Mouse (Mus musculus) G1E-ER4 (cell line): Measurements from ENCODE around the gene Gan. TPM values are rescaled to one million over a fixed set of nuclear protein-coding genes. Genes with fewer than 3 reads are reported as not detected.

Experiments used
- GATA1 ChIP-seq: IDR thresholded peaks from one replicate; pipeline ENCODE4 v1.8.0; 2012; ENCODE audit warnings: low read length, inconsistent platforms
- polyA plus RNA-seq: library from polyadenylated mRNA; stranded (reverse); fragments of >175 nt; gene quantifications from 2 replicates; pipeline ENCODE4 v1.2.3, GENCODE M21; 2012

Gene Gan
- polyA plus RNA-seq, 1 experiment: 1.2 TPM

- no peak for TF ChIP-seq GATA1
Measured at GRCm38 (mm10) chr8:117212100-117212499, 54.2 kb downstream of the Gan start.

- TF ChIP-seq GATA1: no peak
Measured at GRCm38 (mm10) chr8:117217724-117218123, 59.8 kb downstream of the Gan start.

GRCm38 (mm10) chr8:117222396-117222795 lies 64.5 kb downstream of the Gan start:
- TF ChIP-seq GATA1: no peak

GRCm38 (mm10) chr8:117224630-117225029 lies 66.7 kb downstream of the Gan start:
- no peak for TF ChIP-seq GATA1

GRCm38 (mm10) chr8:117226306-117226705 lies 68.4 kb downstream of the Gan start:
- TF ChIP-seq GATA1: no peak

GRCm38 (mm10) chr8:117227339-117227738 lies 69.4 kb downstream of the Gan start:
- no peak for TF ChIP-seq GATA1

GRCm38 (mm10) chr8:117233199-117233598 lies 75.3 kb downstream of the Gan start:
- TF ChIP-seq GATA1: no peak

GRCm38 (mm10) chr8:117236531-117236930 lies 78.6 kb downstream of the Gan start:
- TF ChIP-seq GATA1: no peak

- TF ChIP-seq GATA1: no peak
Measured at GRCm38 (mm10) chr8:117240326-117240725, 82.4 kb downstream of the Gan start.

GRCm38 (mm10) chr8:117240841-117241494 lies 83.0 kb downstream of the Gan start:
- TF ChIP-seq GATA1: no peak

GRCm38 (mm10) chr8:117241848-117242247 lies 83.9 kb downstream of the Gan start:
- no peak for TF ChIP-seq GATA1

GRCm38 (mm10) chr8:117242286-117242685 lies 84.4 kb downstream of the Gan start:
- no peak for TF ChIP-seq GATA1

- no peak for TF ChIP-seq GATA1
Measured at GRCm38 (mm10) chr8:117244601-117245000, 86.7 kb downstream of the Gan start.

GRCm38 (mm10) chr8:117248341-117248740 lies 90.4 kb downstream of the Gan start:
- TF ChIP-seq GATA1: no peak

- no peak for TF ChIP-seq GATA1
Measured at GRCm38 (mm10) chr8:117251086-117251681, 93.2 kb downstream of the Gan start.

GRCm38 (mm10) chr8:117252650-117253049 lies 94.7 kb downstream of the Gan start:
- no peak for TF ChIP-seq GATA1
